Mouse (Mus musculus): ENCODE measurements around the gene Tas2r136.

The Tas2r136 gene

GRCm38 (mm10) chr6:132778062-132778461 lies at the start of gene Tas2r136:
TSS of gene Tas2r136 (minus strand) at chr6:132778162.
- in situ Hi-C loops (cut with MboI, MseI), result no loop called here

GRCm38 (mm10) chr6:132802518-132802917 lies 24.6 kb upstream of the Tas2r136 start, which contains the start of gene Tas2r117:
TSS of gene Tas2r117 (plus strand) at chr6:132802818.
- in situ Hi-C loops (cut with MboI, MseI), result loop anchor here (5.0 kb wide), 1 partner anchor 215 kb away; no protein-coding TSS in a partner anchor

- in situ Hi-C loops (cut with MboI, MseI), result no loop called here
Measured at GRCm38 (mm10) chr6:132795393-132795792, 17.4 kb upstream of the Tas2r136 start.

- in situ Hi-C loops (cut with MboI, MseI), result no loop called here
Measured at GRCm38 (mm10) chr6:132761831-132762230, 16.1 kb downstream of the Tas2r136 start, which contains the start of gene Tas2r102. TSS of gene Tas2r102 (plus strand) at chr6:132762131.

GRCm38 (mm10) chr6:132754430-132754829 lies 23.5 kb downstream of the Tas2r136 start, which contains the start of gene Tas2r124:
TSS of gene Tas2r124 (plus strand) at chr6:132754730.
- in situ Hi-C loops (cut with MboI, MseI), result no loop called here

GRCm38 (mm10) chr6:132750206-132750605 lies 27.8 kb downstream of the Tas2r136 start:
- in situ Hi-C loops (cut with MboI, MseI), result no loop called here

- in situ Hi-C loops (cut with MboI, MseI), result no loop called here
Measured at GRCm38 (mm10) chr6:132737935-132738334, 40.0 kb downstream of the Tas2r136 start, which contains the start of gene Tas2r115. TSS of gene Tas2r115 (minus strand) at chr6:132738035.
